Mouse (Mus musculus) heart, postnatal 10 days (tissue): Measurements from ENCODE around the gene Olfr920. TPM values are rescaled to one million over a fixed set of nuclear protein-coding genes. Genes with fewer than 3 reads are reported as not detected.
A peak's percentile ranks its signal among the peaks of the same experiment; 100 is the strongest.

Experiments used
- DNase-seq, 2 experiments: peaks; one replicate each; pipeline ENCODE4 v3.0.0; 2021
- intact Hi-C: fragments of 180-260 bp; cut with DNase I; formaldehyde crosslinking; loops from one replicate; pipeline ENCODE4 v1.15.1; 2025
- total RNA-seq, 2 experiments: library from RNA; stranded (reverse); gene quantifications; 2 replicates each; pipeline ENCODE4 v1.2.3; 2021

Olfr920 gene
- total RNA-seq, result under 1 TPM; 0.07 to 0.12 TPM

GRCm38 (mm10) chr9:38751999-38752398, at the start of gene Olfr920:
Olfr920 (plus strand) TSS chr9:38752299.
- intact Hi-C loops, result no loop called here

GRCm38 (mm10) chr9:38718102-38718501, 34.0 kb upstream of the Olfr920 start, which contains the start of gene Vwa5a:
Vwa5a (plus strand) TSS chr9:38718268.
- DNase-seq, result peak; percentile 49 to 61
- intact Hi-C loops, result no loop called here

More at GRCm38 (mm10) chr9:38751999-38752398, at the start of gene Olfr920:
- no peak for DNase-seq

- intact Hi-C loops, result no loop called here
- DNase-seq, result peak; percentile 35 to 45
Measured at GRCm38 (mm10) chr9:38718927-38719441, 33.1 kb upstream of the Olfr920 start.

GRCm38 (mm10) chr9:38724044-38724443, 28.1 kb upstream of the Olfr920 start:
- DNase-seq, result no peak
- intact Hi-C loops, result no loop called here

GRCm38 (mm10) chr9:38728218-38728617, 23.9 kb upstream of the Olfr920 start:
- DNase-seq, result no peak
- intact Hi-C loops, result no loop called here

GRCm38 (mm10) chr9:38741408-38741807, 10.7 kb upstream of the Olfr920 start:
- DNase-seq, result no peak

GRCm38 (mm10) chr9:38744619-38745315, 7.3 kb upstream of the Olfr920 start:
- intact Hi-C loops, result no loop called here
- no peak for DNase-seq

More at GRCm38 (mm10) chr9:38741408-38741807, 10.7 kb upstream of the Olfr920 start:
- intact Hi-C loops, result no loop called here

GRCm38 (mm10) chr9:38772768-38773167, 20.7 kb downstream of the Olfr920 start, which contains the start of gene Olfr921:
Olfr921 (plus strand) TSS chr9:38773068.
- DNase-seq, result no peak
- intact Hi-C loops, result no loop called here

GRCm38 (mm10) chr9:38792689-38793088, 40.6 kb downstream of the Olfr920 start:
- DNase-seq, result no peak
- intact Hi-C loops, result no loop called here

- no peak for DNase-seq
- intact Hi-C loops, result no loop called here
Measured at GRCm38 (mm10) chr9:38805696-38806095, 53.6 kb downstream of the Olfr920 start.

Other genes starting within 250 kb of the Olfr920 start
- gene Olfr911-ps1, start 230.7 kb upstream of the Olfr920 start, total RNA-seq, result not detected
- gene Olfr910, start 214.4 kb upstream of the Olfr920 start, total RNA-seq, result not detected
- gene Olfr912, start 172.1 kb upstream of the Olfr920 start, total RNA-seq, result not detected
- gene Olfr913, start 159.5 kb upstream of the Olfr920 start, total RNA-seq, result not detected
- gene Olfr914, start 147.2 kb upstream of the Olfr920 start, total RNA-seq, result not detected
- gene Olfr916, start 92.4 kb upstream of the Olfr920 start, total RNA-seq, result not detected
- gene Olfr917, start 86.5 kb upstream of the Olfr920 start, total RNA-seq, result not detected
- not detected for gene Olfr918, start 77.7 kb upstream of the Olfr920 start, total RNA-seq
- not detected for gene Olfr919, start 48.6 kb upstream of the Olfr920 start, total RNA-seq
- 10 to 100 TPM; 29.9 to 34.3 TPM for gene Vwa5a, start 34.0 kb upstream of the Olfr920 start, total RNA-seq
- not detected for gene Olfr921, start 20.8 kb downstream of the Olfr920 start, total RNA-seq
- gene Olfr922, start 62.3 kb downstream of the Olfr920 start, total RNA-seq, result not detected
- not detected for gene Olfr923, start 74.2 kb downstream of the Olfr920 start, total RNA-seq
- not detected for gene Olfr924, start 92.2 kb downstream of the Olfr920 start, total RNA-seq
- not detected for gene Olfr26, start 102.8 kb downstream of the Olfr920 start, total RNA-seq
- gene Olfr926, start 124.8 kb downstream of the Olfr920 start, total RNA-seq, result not detected
- not detected for gene Olfr930, start 177.5 kb downstream of the Olfr920 start, total RNA-seq
- not detected for gene Olfr933, start 220.0 kb downstream of the Olfr920 start, total RNA-seq
- gene Olfr934, start 236.0 kb downstream of the Olfr920 start, total RNA-seq, result not detected
- gene Olfr935, start 247.4 kb downstream of the Olfr920 start, total RNA-seq, result not detected